Comparison of ENCODE assay signal across 18 mouse cellular contexts in genomic region chr8:77775526-77775925, GRCm38 (mm10).
"Had no signal": no experiment of that assay in that cellular context is flagged by ENCODE, and none has a peak within 500 bp of the region (broad histone marks: within the 10 kb centered on the region; RNA-seq: fewer than 3 reads in every experiment).

No protein-coding gene starts in this region.

- H3K9ac ChIP-seq: liver, embryonic 13.5 days; midbrain, embryonic 13.5 days; neural tube, embryonic 12.5 days; neural tube, embryonic 15.5 days had no signal

- DNase-seq: kidney, adult 18-20 months; kidney, postnatal 25 days; layer of hippocampus, postnatal 36 days; liver, embryonic 13.5 days; lung, adult 2 months; lung, postnatal 14 days; lung, postnatal 4 days; right cerebral cortex, adult 18-20 months; right cerebral cortex, postnatal 14 days; right cerebral cortex, postnatal 4 days; thymus, adult 18-20 months; thymus, postnatal 36 days had no signal

- H3K27ac ChIP-seq: kidney, postnatal 0 days; left cerebral cortex, adult 2 months; liver, embryonic 13.5 days; midbrain, embryonic 13.5 days; neural tube, embryonic 12.5 days; neural tube, embryonic 15.5 days had no signal

- H3K4me2 ChIP-seq: liver, embryonic 13.5 days; midbrain, embryonic 13.5 days; neural tube, embryonic 12.5 days; neural tube, embryonic 15.5 days had no signal

- ATAC-seq: midbrain, embryonic 13.5 days; midbrain, embryonic 16.5 days had no signal

- H3K4me3 ChIP-seq: left cerebral cortex, adult 2 months; liver, embryonic 13.5 days; midbrain, embryonic 13.5 days; neural tube, embryonic 12.5 days; neural tube, embryonic 15.5 days had no signal

- H3K27me3 ChIP-seq: liver, embryonic 13.5 days; midbrain, embryonic 13.5 days; neural tube, embryonic 12.5 days; neural tube, embryonic 15.5 days had no signal

- H3K9me3 ChIP-seq: liver, embryonic 13.5 days; midbrain, embryonic 13.5 days; neural tube, embryonic 12.5 days; neural tube, embryonic 15.5 days had no signal

- H3K36me3 ChIP-seq: liver, embryonic 13.5 days; midbrain, embryonic 13.5 days; neural tube, embryonic 12.5 days; neural tube, embryonic 15.5 days had no signal

- H3K4me1 ChIP-seq: liver, embryonic 13.5 days; neural tube, embryonic 12.5 days; neural tube, embryonic 15.5 days had no signal
